Mouse (Mus musculus) B cell, adult (primary cell): Measurements from ENCODE around the gene Chil3. TPM values are rescaled to one million over a fixed set of nuclear protein-coding genes. Genes with fewer than 3 reads are reported as not detected.

Experiments
- total RNA-seq: library from RNA; stranded (reverse); gene quantifications from 4 replicates; pipeline ENCODE4 v1.2.4, GENCODE M21; 2023; ENCODE audit not compliant: inconsistent age

Chil3 gene
- total RNA-seq = 0.45 to 1.8 TPM (median 0.57 TPM) in 4 replicates

DNA sequence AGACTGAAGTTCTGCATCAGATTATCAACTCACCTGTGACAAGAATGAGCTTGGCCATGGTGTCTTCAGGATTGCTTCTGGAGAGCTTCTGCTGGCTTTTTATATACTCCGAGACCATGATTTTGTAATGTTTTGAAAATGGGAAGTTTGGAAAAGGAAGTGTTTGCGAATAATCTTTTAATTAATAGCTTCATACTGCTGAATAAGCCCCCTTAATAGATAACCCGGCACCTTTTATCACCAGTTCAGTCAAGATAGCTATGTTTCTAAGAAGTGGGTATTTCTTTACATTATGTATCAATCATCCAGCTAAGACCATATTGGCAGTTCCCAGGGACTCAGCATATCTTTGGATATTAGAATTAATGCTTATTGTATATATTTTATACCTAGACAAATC is at the start of gene Chil3:
Gene Chil3, minus strand, starts transcription at position 101 of the 400 bp plus-strand sequence.

DNA sequence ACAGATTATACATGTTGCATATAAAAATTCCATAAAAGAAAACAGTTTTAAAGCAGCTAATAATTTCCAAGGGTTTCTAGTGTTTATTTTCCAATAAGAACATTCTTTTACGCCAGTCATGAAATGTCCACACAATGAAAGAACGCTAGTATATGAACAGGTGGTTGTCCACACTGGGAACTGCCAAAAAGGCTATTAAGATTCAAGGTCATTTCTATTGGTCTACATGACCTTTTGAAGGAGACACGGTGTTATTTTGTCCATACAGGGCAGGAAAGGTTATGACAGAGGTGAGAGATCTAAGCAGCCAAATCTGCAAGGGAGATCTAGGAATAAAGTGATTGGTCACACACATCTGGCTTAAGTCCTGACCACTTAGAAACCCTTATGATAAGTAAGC is 54.4 kb downstream of the Chil3 start, which contains the start of gene Chia1:
Gene Chia1, plus strand, starts transcription at position 301 of the 400 bp plus-strand sequence.

Other genes starting within 250 kb of the Chil3 start
- 19.4 to 25.5 TPM (median 23.3 TPM) in 4 replicates for gene I830077J02Rik, start 234.9 kb downstream of the Chil3 start, total RNA-seq
- gene Wdr77, start 208.2 kb downstream of the Chil3 start, total RNA-seq = 37.0 to 50.7 TPM (median 42.9 TPM) in 4 replicates
- 128 to 143 TPM (median 135 TPM) in 4 replicates for gene Atp5f1, start 207.5 kb downstream of the Chil3 start, total RNA-seq
- gene Ovgp1, start 193.9 kb downstream of the Chil3 start, total RNA-seq = 1.8 to 3.6 TPM (median 3.1 TPM) in 4 replicates
- gene Pifo, start 152.9 kb downstream of the Chil3 start, total RNA-seq = 0.58 to 2.5 TPM (median 1.2 TPM) in 3 of 4 replicates, not detected in the other
- gene Chil5, start 134.8 kb downstream of the Chil3 start, total RNA-seq = not detected in 4 replicates
- gene Chia1, start 54.3 kb downstream of the Chil3 start, total RNA-seq = not detected in 4 replicates
- gene Chil4, start 51.9 kb upstream of the Chil3 start, total RNA-seq = not detected in 4 replicates
- gene Chil6, start 238.6 kb upstream of the Chil3 start, total RNA-seq = 1.1 to 1.5 TPM (median 1.3 TPM) in 4 replicates